In the genomic region with DNA sequence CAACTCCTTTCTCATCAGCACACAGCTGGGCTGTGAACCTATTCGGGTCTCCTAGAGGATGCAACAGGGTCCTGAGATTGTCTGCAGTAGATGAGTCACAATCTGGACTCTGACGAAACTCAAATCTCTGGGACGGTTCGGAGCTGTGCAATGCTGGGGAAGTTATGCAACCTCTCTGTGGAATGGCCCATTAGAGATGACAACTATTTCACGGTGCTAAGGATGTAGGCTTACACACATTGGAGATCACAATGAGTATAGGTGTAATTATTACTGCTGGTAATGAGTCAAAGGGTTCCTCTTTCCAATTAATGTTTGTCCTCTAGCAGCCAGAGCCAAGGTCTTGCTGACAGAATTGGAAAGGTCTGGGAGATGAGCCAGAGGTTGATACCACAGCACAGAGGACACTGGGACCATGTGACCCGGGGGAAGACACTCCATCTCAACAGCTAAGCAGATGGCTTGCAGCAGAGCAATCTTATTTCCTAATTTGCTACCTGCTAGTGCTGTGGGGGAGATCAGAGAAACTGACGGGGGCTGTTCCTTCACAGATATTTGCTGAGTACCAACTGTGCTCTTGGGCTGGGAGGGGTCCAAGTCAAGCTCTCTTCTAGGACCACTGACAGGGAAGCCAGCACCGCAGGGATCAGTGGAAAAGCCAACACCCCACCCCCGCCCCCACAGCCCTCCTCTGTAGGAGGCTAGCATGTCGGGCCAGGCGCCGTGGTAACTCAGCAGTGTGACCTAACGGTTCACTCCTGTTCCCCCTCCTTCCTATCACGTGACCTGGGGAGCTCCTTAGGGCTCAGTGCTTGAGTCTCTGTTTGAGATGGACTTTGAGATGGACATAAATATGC, we compare ENCODE assay signal across 10 mouse cellular contexts. TPM values are rescaled to one million over a fixed set of nuclear protein-coding genes. Genes with fewer than 3 reads are reported as not detected.
A peak's percentile ranks its signal among the peaks of the same experiment; 100 is the strongest.
DNase-seq lines count a peak whose midpoint lies in the region; ATAC-seq lines count a peak whose summit lies in the region.
"Had no signal": no experiment of that assay in that cellular context is flagged by ENCODE, and none has a peak within 500 bp of the region (broad histone marks: within the 10 kb centered on the region; RNA-seq: fewer than 3 reads in every experiment).

No protein-coding gene starts in this region.

- peak overlapping the region; percentile 16 for H3K4me2 ChIP-seq in heart, embryonic 13.5 days
- H3K4me2 ChIP-seq: lung, embryonic 14.5 days; stomach, embryonic 15.5 days had no signal

- no peaks in the 10 kb centered on the region for H3K9me3 ChIP-seq in heart, embryonic 13.5 days
- H3K9me3 ChIP-seq: stomach, embryonic 15.5 days had no signal

- H3K4me1 ChIP-seq in heart, embryonic 13.5 days: peaks cover 80% of the 10 kb centered on the region

- no peak overlapping the region; the same call in 1 of the 2 replicates for H3K9ac ChIP-seq in heart, embryonic 13.5 days
- H3K9ac ChIP-seq: lung, embryonic 14.5 days; stomach, embryonic 15.5 days had no signal

- H3K27ac ChIP-seq in heart, embryonic 13.5 days (replicated peaks): peak overlapping the region; percentile 69
- H3K27ac ChIP-seq: stomach, embryonic 15.5 days had no signal

- H3K27me3 ChIP-seq in heart, embryonic 13.5 days (replicated peaks): peaks cover 7% of the 10 kb centered on the region
- H3K27me3 ChIP-seq: stomach, embryonic 15.5 days had no signal

- ATAC-seq in cerebellum, adult (ENCODE audit: insufficient number of reproducible peaks, low FRiP score, low TSS enrichment): 0 out of 2 replicates have a peak, but pooled peaks have one; percentile 26
- no peak for ATAC-seq in heart, embryonic 13.5 days (ENCODE audit: extremely low read depth, insufficient number of reproducible peaks, low FRiP score, low TSS enrichment)
- peak; percentile 45 for ATAC-seq in megakaryocyte progenitor cell, adult 5-6 weeks (replicated peaks; ENCODE audit: poor library complexity)

- no peak overlapping the region for H3K4me3 ChIP-seq in heart, embryonic 13.5 days
- H3K4me3 ChIP-seq: stomach, embryonic 15.5 days had no signal

- 28% methylated on average over 14 of the region's 14 CpGs for WGBS in heart, embryonic 13.5 days

- no peak for DNase-seq in cerebellum, postnatal 4 days (ENCODE audit: low spot score in 2 of 2)
- peak; percentile 32 for DNase-seq in right cerebral cortex, adult 18-20 months
- no peak for DNase-seq in right cerebral cortex, postnatal 36 days (ENCODE audit: low spot score in 2 of 2)
- no peak for DNase-seq in B cell, adult 2 months
- no peak for DNase-seq in urinary bladder, postnatal 36 days (ENCODE audit: low spot score in 2 of 2)
- DNase-seq: lung, embryonic 14.5 days had no signal

- no peaks in the 10 kb centered on the region for H3K36me3 ChIP-seq in heart, embryonic 13.5 days
- H3K36me3 ChIP-seq: stomach, embryonic 15.5 days had no signal

RNA-seq across cellular contexts. Expression of a gene that starts 37.4 kb away (rescaled TPM):
- polyA plus RNA-seq in heart, embryonic 13.5 days (2015; fragmentation: Nextera tagmentation; extraction: Ambion mirVana): 0.10 and 0.56 TPM in 2 replicates
- 0.12 and 1.4 TPM in 2 replicates for total RNA-seq in megakaryocyte progenitor cell, adult 5-6 weeks (2015)
- 0.20 and 0.37 TPM in 2 replicates for total RNA-seq in megakaryocyte progenitor cell, adult 5-6 weeks (2017)

RNA-seq across cellular contexts. Expression of a gene that starts 58.5 kb away (rescaled TPM):
- polyA plus RNA-seq in heart, embryonic 13.5 days (2015; fragmentation: Nextera tagmentation; extraction: Ambion mirVana): 0.08 TPM in 1 of 2 replicates, not detected in the other
- total RNA-seq in megakaryocyte progenitor cell, adult 5-6 weeks (2015): 11.4 and 20.2 TPM in 2 replicates
- 8.4 and 26.8 TPM in 2 replicates for total RNA-seq in megakaryocyte progenitor cell, adult 5-6 weeks (2017)
- polyA plus RNA-seq: lung, embryonic 14.5 days had no signal
